Mouse (Mus musculus) lung, embryonic 14.5 days (tissue): Measurements from ENCODE around the gene Acvr1b. TPM values are rescaled to one million over a fixed set of nuclear protein-coding genes. Genes with fewer than 3 reads are reported as not detected.
A peak's percentile ranks its signal among the peaks of the same experiment; 100 is the strongest.

Experiments
- ATAC-seq: fragments of 200-750 bp; cut with Nextera tagmentation; 2 replicates; pipeline ENCODE4 v1.8.0; 2017; ENCODE audit warnings: mild to moderate bottlenecking, moderate TSS enrichment, moderate library complexity; ENCODE audit not compliant: insufficient read depth
- DNase-seq: peaks from one replicate; pipeline ENCODE4 v3.0.0-alpha.2; 2015
- H3K27ac ChIP-seq: fragments of 300-500 bp; sonication (generic); 2 replicates; pipeline ENCODE4 v1.5.1; 2014; ENCODE audit warnings: low read depth, mild to moderate bottlenecking, moderate library complexity
- H3K27me3 ChIP-seq: fragments of 300-500 bp; sonication (generic); 2 replicates; pipeline ENCODE4 v1.6.1; 2014; ENCODE audit warnings: low read length, control low read depth; ENCODE audit not compliant: insufficient read depth
- H3K36me3 ChIP-seq: fragments of 300-500 bp; sonication (generic); 2 replicates; pipeline ENCODE4 v1.6.1; 2014; ENCODE audit warnings: control low read depth; ENCODE audit not compliant: insufficient read depth
- H3K4me1 ChIP-seq: fragments of 300-500 bp; sonication (generic); 2 replicates; pipeline ENCODE4 v1.6.1; 2014; ENCODE audit warnings: antibody characterized with exemption, control low read depth; ENCODE audit not compliant: insufficient read depth
- H3K4me2 ChIP-seq: fragments of 300-500 bp; sonication (generic); 2 replicates; pipeline ENCODE4 v1.6.1; 2014; ENCODE audit warnings: mild to moderate bottlenecking
- H3K4me3 ChIP-seq: fragments of 300-500 bp; sonication (generic); 2 replicates; pipeline ENCODE4 v1.5.1; 2014; ENCODE audit warnings: low read depth, low read length
- H3K9ac ChIP-seq: fragments of 300-500 bp; sonication (generic); 2 replicates; pipeline ENCODE4 v1.6.1; 2014
- H3K9me3 ChIP-seq: fragments of 300-500 bp; sonication (generic); 2 replicates; pipeline ENCODE4 v1.6.1; 2016; ENCODE audit warnings: low read depth, low read length, control low read depth
- CTCF ChIP-seq: IDR thresholded peaks from 2 replicates; pipeline ENCODE4 v1.5.1; 2016; ENCODE audit warnings: antibody characterized with exemption, low read depth
- WGBS: fragments of 180-500 bp; shearing (Covaris S2); extraction: QIAGEN DNeasy Blood & Tissue Kit; methylation state at CpG from one replicate; pipeline ENCODE4 v1.1.7; 2014; 5-methylcytosine and 5-hydroxymethylcytosine counted together
- polyA plus RNA-seq: library from polyadenylated mRNA; unstranded; fragments of >200 nt; fragmentation: Nextera tagmentation; extraction: Ambion mirVana; gene quantifications from 2 replicates; pipeline ENCODE4 v1.2.1, GENCODE M21; 2014

Acvr1b gene
- polyA plus RNA-seq, 1 experiment from 2014 or later = 6.3 TPM

DNA sequence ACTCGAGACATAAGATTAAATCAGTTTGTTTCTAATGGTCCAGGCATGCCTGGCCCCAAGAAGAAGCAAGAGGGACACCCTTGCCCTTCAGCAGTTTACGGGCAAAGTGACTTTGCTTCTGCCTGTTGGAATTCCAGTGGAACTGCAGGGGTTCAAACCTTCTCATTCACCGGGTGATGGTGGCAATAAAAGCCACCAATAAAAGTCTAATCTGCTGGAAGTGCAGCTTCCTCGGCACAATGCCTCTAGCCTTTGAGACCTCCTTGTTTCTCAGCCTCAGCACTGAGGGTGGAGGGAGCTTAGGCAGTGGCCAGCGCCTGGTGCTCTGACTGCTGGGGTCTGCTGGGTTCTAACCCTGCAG is 7.2 kb downstream of the Acvr1b start:
- peaks cover 24% of the 10 kb centered on the region; the same call in 1 of the 2 replicates for H3K4me1 ChIP-seq
- H3K36me3 ChIP-seq = no peaks in the 10 kb centered on the region
- no peak overlapping the region for H3K9ac ChIP-seq
- WGBS = 30% methylated on average over 5 of the region's 5 CpGs
- H3K27ac ChIP-seq = peak overlapping the region; percentile 36; the same call in 1 of the 2 replicates
- no peak overlapping the region for H3K4me3 ChIP-seq
- no peaks in the 10 kb centered on the region for H3K9me3 ChIP-seq
- no peak for DNase-seq
- no peak overlapping the region for H3K4me2 ChIP-seq
- H3K27me3 ChIP-seq = no peaks in the 10 kb centered on the region
- no peak for TF ChIP-seq CTCF
- ATAC-seq = no peak

DNA sequence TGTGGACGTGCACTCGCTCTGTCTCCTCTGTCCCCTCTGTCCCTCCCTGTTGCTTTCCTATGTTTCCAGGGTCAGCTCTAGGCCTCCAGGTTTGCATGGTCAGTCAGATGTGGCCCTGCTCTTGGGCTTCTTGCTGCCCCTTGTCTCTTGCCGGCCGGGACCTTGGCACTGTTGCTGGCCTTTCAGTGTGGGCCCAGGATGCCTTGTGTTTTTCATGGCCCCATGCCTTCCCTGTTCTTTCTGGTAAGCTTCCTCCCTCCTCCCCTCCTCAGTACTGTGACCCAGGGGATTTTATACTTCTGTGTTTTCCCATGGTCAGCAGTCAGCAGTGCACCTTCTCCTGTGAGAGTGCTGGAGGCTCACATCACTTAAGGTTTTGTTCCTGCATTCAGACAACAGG is 7.6 kb downstream of the Acvr1b start:
- no peak for TF ChIP-seq CTCF
- no peak overlapping the region for H3K9ac ChIP-seq

DNA sequence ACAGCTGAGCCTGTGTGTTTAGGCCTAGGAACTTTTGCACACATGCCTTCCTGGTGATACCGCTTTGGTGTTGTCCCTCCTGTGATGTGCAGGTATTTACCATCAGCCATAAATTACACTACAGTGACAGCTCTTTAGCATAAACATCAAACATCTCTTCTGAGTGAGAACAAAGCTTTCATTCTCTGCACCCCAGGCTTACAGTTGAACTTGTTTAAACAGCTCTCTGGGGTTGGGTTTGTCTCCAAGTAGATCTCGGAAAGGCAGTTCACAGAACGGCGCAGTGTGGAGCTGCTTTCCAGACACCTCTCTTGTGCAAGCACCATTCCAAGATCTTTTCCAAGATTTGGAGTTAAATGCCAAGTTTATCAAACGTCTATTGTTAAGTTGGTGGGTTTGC is 8.8 kb downstream of the Acvr1b start:
- 34% methylated on average over 5 of the region's 5 CpGs for WGBS
- H3K27me3 ChIP-seq = no peaks in the 10 kb centered on the region
- H3K9me3 ChIP-seq = no peaks in the 10 kb centered on the region
- no peak overlapping the region for H3K4me2 ChIP-seq
- TF ChIP-seq CTCF = no peak
- no peaks in the 10 kb centered on the region for H3K36me3 ChIP-seq
- peaks cover 22% of the 10 kb centered on the region; the same call in 1 of the 2 replicates for H3K4me1 ChIP-seq
- ATAC-seq (peak; percentile 47; the same call in 1 of the 2 replicates), DNase-seq (peak; percentile 61)
- H3K9ac ChIP-seq = no peak overlapping the region
- H3K4me3 ChIP-seq = no peak overlapping the region
- peak overlapping the region; percentile 85 for H3K27ac ChIP-seq

More for the DNA sequence above, 7.6 kb downstream of the Acvr1b start:
- Histone ChIP-seq H3K4me3 (no peak overlapping the region), H3K4me1 (peaks cover 24% of the 10 kb centered on the region; the same call in 1 of the 2 replicates), H3K36me3 (no peaks in the 10 kb centered on the region), H3K9me3 (no peaks in the 10 kb centered on the region), H3K27me3 (no peaks in the 10 kb centered on the region), H3K4me2 (no peak overlapping the region), H3K27ac (peak overlapping the region; percentile 36)
- DNase-seq (no peak), ATAC-seq (no peak)
- 48% methylated on average over 4 of the region's 4 CpGs for WGBS

DNA sequence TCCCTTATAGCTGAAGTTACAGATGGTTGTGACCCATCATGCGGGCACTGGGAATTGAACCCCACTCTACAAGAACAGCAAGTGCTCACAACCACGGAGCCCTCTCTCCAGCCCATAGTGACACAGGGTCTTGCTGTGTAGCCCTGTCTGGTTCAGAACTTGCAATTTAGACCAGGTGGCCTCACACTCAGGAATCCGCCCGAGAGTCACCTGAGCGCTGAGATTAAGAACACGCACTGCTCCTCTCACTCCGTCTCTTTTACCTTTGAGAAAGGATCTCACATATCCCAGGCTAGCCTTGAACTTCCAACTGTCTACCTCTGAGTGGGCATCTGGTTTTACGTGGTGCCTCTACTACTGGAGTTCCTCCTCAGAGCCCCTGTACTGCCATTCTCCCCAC is 10.4 kb downstream of the Acvr1b start:
- H3K4me1 ChIP-seq = peaks cover 16% of the 10 kb centered on the region; the same call in 1 of the 2 replicates
- H3K9ac ChIP-seq = no peak overlapping the region
- no peaks in the 10 kb centered on the region for H3K36me3 ChIP-seq
- no peak for ATAC-seq
- no peak for TF ChIP-seq CTCF
- H3K27ac ChIP-seq = peak overlapping the region; percentile 85
- no peak overlapping the region for H3K4me2 ChIP-seq
- 91% methylated on average over 8 of the region's 8 CpGs for WGBS
- H3K27me3 ChIP-seq = no peaks in the 10 kb centered on the region
- DNase-seq = no peak
- no peaks in the 10 kb centered on the region for H3K9me3 ChIP-seq
- H3K4me3 ChIP-seq = no peak overlapping the region

DNA sequence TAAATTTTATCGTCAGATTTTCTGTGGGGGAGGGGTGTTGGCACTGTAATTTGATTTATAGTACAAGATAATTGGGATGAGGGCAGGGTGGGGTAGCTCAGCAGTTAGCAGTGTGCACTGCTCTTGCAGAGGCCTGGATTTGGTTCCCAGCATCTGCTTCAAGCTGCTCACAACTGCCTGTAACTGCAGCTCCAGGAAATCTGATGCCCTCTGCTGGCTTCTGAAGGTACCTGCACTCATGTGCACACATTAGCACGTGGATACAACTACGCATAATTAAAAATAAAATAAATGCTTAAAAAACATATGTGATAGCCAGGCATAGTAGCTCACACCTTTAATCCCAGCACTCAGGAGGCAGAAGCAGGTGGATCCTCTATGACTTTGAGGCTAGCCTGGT is 11.7 kb downstream of the Acvr1b start:
- H3K4me3 ChIP-seq = no peak overlapping the region
- WGBS = 89% methylated on average over 3 of the region's 3 CpGs
- no peaks in the 10 kb centered on the region for H3K36me3 ChIP-seq
- ATAC-seq = no peak
- no peak overlapping the region for H3K27ac ChIP-seq
- H3K9me3 ChIP-seq = no peaks in the 10 kb centered on the region
- peak; percentile 42 for TF ChIP-seq CTCF
- no peaks in the 10 kb centered on the region for H3K27me3 ChIP-seq
- no peak overlapping the region for H3K4me2 ChIP-seq
- H3K4me1 ChIP-seq = peaks cover 15% of the 10 kb centered on the region; the same call in 1 of the 2 replicates
- no peak for DNase-seq
- H3K9ac ChIP-seq = no peak overlapping the region

DNA sequence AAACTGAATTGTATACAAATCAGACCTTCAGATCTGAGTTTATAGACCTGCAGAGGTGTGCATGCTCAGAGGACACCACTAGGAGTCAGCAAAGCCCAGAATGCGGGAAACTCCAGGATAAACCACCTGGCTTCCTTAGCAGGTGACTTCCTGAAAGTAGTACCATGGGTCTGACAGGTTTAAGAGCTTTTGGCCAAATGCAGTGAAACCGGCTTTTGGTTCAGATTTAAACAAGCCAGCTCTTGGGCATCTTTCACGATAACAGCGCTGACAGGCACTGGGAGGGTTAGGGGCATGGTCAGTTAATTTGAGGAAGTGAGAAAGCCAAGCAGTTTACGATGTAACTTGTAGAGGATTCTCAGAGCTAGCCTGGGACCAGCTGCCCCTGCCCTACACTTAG is 14.0 kb downstream of the Acvr1b start:
- no peaks in the 10 kb centered on the region for H3K27me3 ChIP-seq
- H3K4me2 ChIP-seq = no peak overlapping the region
- 62% methylated on average over 5 of the region's 5 CpGs for WGBS
- ATAC-seq = no peak
- no peak overlapping the region for H3K4me3 ChIP-seq
- H3K27ac ChIP-seq = no peak overlapping the region
- peak; percentile 30 for DNase-seq
- no peaks in the 10 kb centered on the region for H3K9me3 ChIP-seq
- TF ChIP-seq CTCF = peak; percentile 39
- no peaks in the 10 kb centered on the region for H3K36me3 ChIP-seq
- H3K9ac ChIP-seq = no peak overlapping the region
- H3K4me1 ChIP-seq = 0 out of 2 replicates have a peak, but pooled peaks cover 7% of the 10 kb centered on the region

DNA sequence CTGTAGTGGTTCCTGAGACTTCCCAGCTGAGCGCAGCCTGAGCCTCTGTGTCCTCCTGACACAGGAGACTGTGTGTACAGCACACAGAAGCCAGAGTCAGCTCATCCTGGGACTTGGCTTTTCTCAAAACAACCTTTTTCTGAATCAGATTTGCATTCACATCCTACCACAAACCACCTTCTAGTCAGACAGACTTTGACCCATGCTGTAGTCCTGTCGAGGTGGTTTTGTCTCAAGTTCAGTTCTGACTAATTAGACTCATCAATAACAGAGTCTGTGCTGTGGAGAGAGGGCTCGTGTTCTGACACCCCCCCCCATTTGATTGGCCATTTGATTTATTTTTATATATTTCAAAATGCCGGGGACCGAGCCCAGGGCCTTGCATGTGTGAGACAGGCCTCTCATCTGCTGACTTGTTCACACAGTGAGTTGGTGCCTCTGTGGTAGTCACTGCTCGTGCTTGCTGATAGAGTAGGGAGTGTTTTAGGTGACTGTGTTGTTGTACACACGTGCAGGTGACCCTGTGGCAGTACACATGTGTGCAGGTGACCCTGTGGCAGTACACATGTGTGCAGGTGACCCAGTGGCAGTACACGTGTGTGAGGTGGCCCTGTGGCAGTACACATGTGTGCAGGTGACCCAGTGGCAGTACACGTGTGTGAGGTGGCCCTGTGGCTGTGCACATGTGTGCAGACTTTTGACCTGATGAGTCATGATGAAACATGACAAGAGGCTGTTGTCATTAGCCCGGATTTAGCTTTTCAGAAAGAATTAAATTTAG is 16.3 kb downstream of the Acvr1b start:
- no peak for ATAC-seq
- H3K27me3 ChIP-seq = no peaks in the 10 kb centered on the region
- H3K4me3 ChIP-seq = no peak overlapping the region
- H3K9ac ChIP-seq = no peak overlapping the region; the same call in 1 of the 2 replicates
- H3K4me2 ChIP-seq = no peak overlapping the region
- DNase-seq = no peak
- 0 out of 2 replicates have a peak, but pooled peaks cover 2% of the 10 kb centered on the region for H3K4me1 ChIP-seq
- 66% methylated on average over 10 of the region's 10 CpGs for WGBS
- peaks cover 7% of the 10 kb centered on the region for H3K36me3 ChIP-seq
- no peak overlapping the region for H3K27ac ChIP-seq
- H3K9me3 ChIP-seq = no peaks in the 10 kb centered on the region
- TF ChIP-seq CTCF = no peak
